Mouse (Mus musculus) retina, postnatal 1 day (tissue): ENCODE data around the gene Il20ra.

Experiments
- DNase-seq: peaks from one replicate; pipeline ENCODE4 v3.0.0-alpha.2; 2012

Il20ra gene

GRCm38 (mm10) chr10:19779092-19779491 is 66.7 kb downstream of the Il20ra start:
- DNase-seq = no peak

GRCm38 (mm10) chr10:19781365-19781764 is 69.0 kb downstream of the Il20ra start:
- peak; percentile 4 for DNase-seq

GRCm38 (mm10) chr10:19794996-19795395 is 82.6 kb downstream of the Il20ra start:
- no peak for DNase-seq

- DNase-seq = no peak
Measured at GRCm38 (mm10) chr10:19802958-19803357, 90.6 kb downstream of the Il20ra start.

- no peak for DNase-seq
Measured at GRCm38 (mm10) chr10:19804763-19805162, 92.4 kb downstream of the Il20ra start.
